Mouse (Mus musculus): ENCODE data around the gene Nectin3.
A peak's percentile ranks its signal among the peaks of the same experiment; 100 is the strongest.

Gene Nectin3

GRCm38 (mm10) chr16:46498421-46498789 is at the start of gene Nectin3:
Gene Nectin3 (minus strand): TSS chr16:46498525.
- no peak for DNase-seq (ENCODE audit: low spot score in 2 of 2)

DNA sequence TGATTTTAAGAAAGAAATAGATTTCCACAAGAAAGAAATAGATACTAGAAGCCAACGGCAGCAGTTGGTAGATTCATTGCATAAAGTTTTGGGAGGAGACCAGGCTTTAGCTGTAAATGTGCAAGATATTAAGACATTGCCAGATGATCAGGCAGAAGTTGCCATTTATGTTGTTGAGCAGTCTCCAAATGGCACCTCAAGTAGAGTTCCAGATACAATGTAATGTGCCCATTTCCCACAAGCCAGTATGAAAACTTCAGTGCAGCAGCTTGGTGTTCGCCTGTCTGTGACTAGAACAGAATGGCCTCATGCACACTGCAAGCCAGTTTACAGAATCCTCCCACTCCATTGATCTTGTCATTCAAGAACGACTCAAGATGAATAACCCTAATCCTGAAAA is 39.8 kb upstream of the Nectin3 start:
- no peak for DNase-seq (ENCODE audit: low spot score in 2 of 2)

- no peak for DNase-seq (ENCODE audit: low spot score in 2 of 2)
Measured at GRCm38 (mm10) chr16:46532465-46533254, 34.3 kb upstream of the Nectin3 start.

GRCm38 (mm10) chr16:46531023-46531422 is 32.7 kb upstream of the Nectin3 start:
- DNase-seq (ENCODE audit: low spot score in 2 of 2), result no peak

- no peak for DNase-seq (ENCODE audit: low spot score in 2 of 2)
Measured at GRCm38 (mm10) chr16:46520885-46521417, 22.6 kb upstream of the Nectin3 start.

GRCm38 (mm10) chr16:46519606-46520005 is 21.3 kb upstream of the Nectin3 start:
- no peak for DNase-seq (ENCODE audit: low spot score in 2 of 2)

- no peak for DNase-seq (ENCODE audit: low spot score in 2 of 2)
Measured at GRCm38 (mm10) chr16:46507944-46508333, 9.6 kb upstream of the Nectin3 start.

- DNase-seq (ENCODE audit: low spot score in 2 of 2), result no peak
Measured at GRCm38 (mm10) chr16:46507260-46507943, 9.1 kb upstream of the Nectin3 start.

DNA sequence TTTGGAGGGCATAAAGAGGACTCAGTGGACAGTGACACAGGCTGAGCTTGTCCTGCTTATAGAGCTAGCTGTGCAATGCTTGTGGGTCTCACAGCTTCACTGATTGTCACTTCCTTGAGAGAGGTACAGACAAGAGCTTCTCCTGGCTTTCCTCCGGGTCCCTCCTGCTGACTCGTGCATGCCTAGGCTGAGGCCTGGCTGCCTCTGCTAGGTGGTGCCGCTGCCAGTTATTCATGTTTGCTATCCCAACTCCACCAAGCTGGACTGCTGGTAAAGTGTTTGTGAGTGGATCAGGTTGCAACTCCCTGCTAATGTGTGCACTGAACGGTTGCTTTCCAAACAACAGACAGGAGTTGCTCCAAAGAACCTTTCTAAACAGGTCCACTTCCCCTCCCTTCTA is 5.7 kb upstream of the Nectin3 start:
- no peak for DNase-seq (ENCODE audit: low spot score in 2 of 2)

GRCm38 (mm10) chr16:46502311-46502710 is 4.0 kb upstream of the Nectin3 start:
- no peak for DNase-seq (ENCODE audit: low spot score in 2 of 2)

DNA sequence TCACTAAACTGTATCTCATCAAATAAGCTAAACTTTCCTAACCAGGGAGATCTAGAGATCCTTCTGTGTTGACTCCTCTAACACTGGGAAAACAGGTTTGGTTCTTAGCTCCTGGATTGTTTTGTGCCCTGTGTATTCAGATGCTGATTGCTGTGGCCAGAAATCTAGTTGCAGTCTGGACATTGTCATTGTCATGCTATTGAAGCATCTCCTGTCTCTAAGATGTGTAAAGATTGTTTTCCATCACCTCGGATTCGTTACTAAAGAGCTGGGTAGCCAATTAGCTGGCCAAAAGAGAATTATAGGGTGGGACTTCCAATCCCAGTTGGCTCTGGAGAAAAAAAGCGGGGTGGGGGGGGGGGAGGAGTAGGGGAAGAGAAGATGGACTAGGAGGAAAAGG is 2.4 kb upstream of the Nectin3 start:
- no peak for DNase-seq (ENCODE audit: low spot score in 2 of 2)

GRCm38 (mm10) chr16:46497686-46498420 is 472 bp downstream of the Nectin3 start:
- DNase-seq (ENCODE audit: low spot score in 2 of 2), result peak; percentile 25 to 30

- DNase-seq (ENCODE audit: low spot score in 2 of 2), result peak; percentile 82 to 87
Measured at GRCm38 (mm10) chr16:46496889-46497685, 1.2 kb downstream of the Nectin3 start.

- peak; percentile 23 to 24 for DNase-seq (ENCODE audit: low spot score in 2 of 2)
Measured at GRCm38 (mm10) chr16:46496031-46496868, 2.1 kb downstream of the Nectin3 start.

- no peak for DNase-seq (ENCODE audit: low spot score in 2 of 2)
Measured at GRCm38 (mm10) chr16:46495201-46495600, 3.1 kb downstream of the Nectin3 start.

GRCm38 (mm10) chr16:46487436-46488097 is 10.8 kb downstream of the Nectin3 start:
- peak; percentile 22 to 47 for DNase-seq (ENCODE audit: low spot score in 2 of 2)

DNA sequence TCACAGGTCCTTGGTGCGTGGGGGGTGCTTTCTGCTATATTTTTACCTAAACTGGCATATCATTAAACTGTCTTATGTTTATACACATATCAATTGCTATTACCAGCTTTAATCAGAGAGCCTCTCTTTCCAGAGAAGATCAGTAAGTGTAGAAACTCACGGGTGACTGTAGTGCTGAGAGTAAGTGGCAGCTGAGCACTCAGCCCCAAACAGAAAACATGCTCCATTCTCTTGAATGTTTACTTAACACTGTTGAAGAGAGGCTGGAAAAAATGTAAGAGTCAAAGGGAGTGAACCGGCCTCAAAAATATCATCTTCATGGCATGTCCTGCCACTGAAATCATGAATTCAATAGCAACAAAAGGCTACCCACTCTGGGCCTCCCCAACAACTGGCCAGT is 21.0 kb downstream of the Nectin3 start:
- DNase-seq (ENCODE audit: low spot score in 2 of 2), result no peak

DNA sequence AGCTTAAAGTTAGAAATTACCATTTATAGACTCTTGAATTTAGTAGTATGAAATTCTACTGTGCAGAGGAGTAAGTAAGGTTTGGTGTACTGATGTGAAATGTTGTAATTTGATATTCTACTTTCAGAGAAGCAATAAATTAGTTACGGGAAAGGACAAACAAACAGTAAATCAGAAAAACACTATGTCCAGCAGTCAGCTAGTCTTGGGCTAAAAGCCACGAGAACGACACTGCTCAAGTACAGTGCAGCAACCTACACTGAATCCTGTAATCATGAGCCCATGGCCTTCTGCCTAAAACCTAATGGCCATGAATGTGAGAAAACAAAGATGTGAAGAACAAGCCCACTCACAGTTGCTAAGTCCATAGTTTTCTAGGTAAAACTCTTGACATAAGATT is 46.9 kb downstream of the Nectin3 start:
- no peak for DNase-seq (ENCODE audit: low spot score in 2 of 2)

- DNase-seq (ENCODE audit: low spot score in 2 of 2), result no peak
Measured at GRCm38 (mm10) chr16:46449013-46449412, 49.3 kb downstream of the Nectin3 start.

DNA sequence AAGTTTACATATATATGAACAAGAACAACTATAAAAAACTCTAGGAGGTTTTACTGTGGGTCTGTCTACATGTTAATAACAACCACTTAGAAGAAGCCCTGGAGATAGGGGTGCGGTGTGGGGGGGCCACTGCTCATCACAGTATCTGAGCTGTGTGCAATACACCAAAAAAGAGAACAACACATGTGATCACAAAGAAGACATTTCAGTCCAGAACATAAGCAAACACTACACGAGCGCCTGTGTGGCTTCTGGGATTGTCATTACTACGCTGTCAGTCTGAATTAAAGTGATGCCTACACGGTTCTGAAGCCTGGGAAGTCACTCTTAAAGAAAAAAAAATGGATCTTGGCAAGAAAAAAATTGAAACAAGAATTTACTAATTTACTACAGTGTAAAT is 67.0 kb downstream of the Nectin3 start:
- no peak for DNase-seq (ENCODE audit: low spot score in 2 of 2)
